Mouse (Mus musculus) kidney, embryonic 14.5 days (tissue): ENCODE measurements around the gene Tnfrsf21. TPM values are rescaled to one million over a fixed set of nuclear protein-coding genes. Genes with fewer than 3 reads are reported as not detected.

ENCODE experiments used
- ATAC-seq: fragments of 200-750 bp; cut with Nextera tagmentation; 2 replicates; pipeline ENCODE4 v1.8.0; 2017; ENCODE audit warnings: moderate number of reproducible peaks, mild to moderate bottlenecking, moderate TSS enrichment, moderate library complexity; ENCODE audit not compliant: low FRiP score, low TSS enrichment
- H3K27ac ChIP-seq: fragments of 300-500 bp; sonication (generic); 2 replicates; pipeline ENCODE4 v1.5.1; 2014; ENCODE audit warnings: low read depth, mild to moderate bottlenecking, low read length, moderate library complexity, mixed read lengths
- H3K27me3 ChIP-seq: fragments of 300-500 bp; sonication (generic); 2 replicates; pipeline ENCODE4 v1.6.1; 2014; ENCODE audit warnings: mild to moderate bottlenecking, low read length; ENCODE audit not compliant: control insufficient read depth, insufficient read depth
- H3K36me3 ChIP-seq: fragments of 300-500 bp; sonication (generic); 2 replicates; pipeline ENCODE4 v1.6.1; 2014; ENCODE audit warnings: low read length, mixed read lengths; ENCODE audit not compliant: control insufficient read depth, insufficient read depth
- H3K4me1 ChIP-seq: fragments of 300-500 bp; sonication (generic); 2 replicates; pipeline ENCODE4 v1.6.1; 2014; ENCODE audit warnings: low read length, mixed read lengths; ENCODE audit not compliant: control insufficient read depth, insufficient read depth
- H3K4me2 ChIP-seq: fragments of 300-500 bp; sonication (generic); replicated peaks from 2 replicates; pipeline ENCODE4 v1.6.1; 2014; ENCODE audit warnings: low read depth, mild to moderate bottlenecking, low read length
- H3K4me3 ChIP-seq: fragments of 300-500 bp; sonication (generic); 2 replicates; pipeline ENCODE4 v1.5.1; 2014; ENCODE audit warnings: mild to moderate bottlenecking, low read length
- H3K9ac ChIP-seq: fragments of 300-500 bp; sonication (generic); 2 replicates; pipeline ENCODE4 v1.6.1; 2014; ENCODE audit warnings: low read depth, mild to moderate bottlenecking, low read length, moderate library complexity
- H3K9me3 ChIP-seq: fragments of 300-500 bp; sonication (generic); 2 replicates; pipeline ENCODE4 v1.6.1; 2016; ENCODE audit warnings: low read length; ENCODE audit not compliant: control insufficient read depth
- WGBS: fragments of 180-500 bp; shearing (Covaris S2); extraction: QIAGEN DNeasy Blood & Tissue Kit; methylation state at CpG from one replicate; pipeline ENCODE4 v1.1.7; 2014; 5-methylcytosine and 5-hydroxymethylcytosine counted together
- polyA plus RNA-seq: library from polyadenylated mRNA; unstranded; fragments of >200 nt; fragmentation: Nextera tagmentation; extraction: Ambion mirVana; gene quantifications from 2 replicates; pipeline ENCODE4 v1.2.1, GENCODE M21; 2014

The Tnfrsf21 gene
- polyA plus RNA-seq, 1 experiment from 2014 or later: 53.7 TPM

- Histone ChIP-seq H3K9me3 (no peaks in the 10 kb centered on the region), H3K36me3 (no peaks in the 10 kb centered on the region), H3K27ac (no peak overlapping the region), H3K4me3 (no peak overlapping the region), H3K4me1 (no peaks in the 10 kb centered on the region), H3K4me2 (no peak overlapping the region), H3K27me3 (no peaks in the 10 kb centered on the region), H3K9ac (no peak overlapping the region)
- no peak for ATAC-seq
- WGBS: 89% methylated on average over 5 of the region's 5 CpGs
These were observed 91.0 kb downstream of the Tnfrsf21 start for GRCm38 (mm10) chr17:43107338-43107737.

- no peaks in the 10 kb centered on the region for H3K27me3 ChIP-seq
- no peaks in the 10 kb centered on the region for H3K36me3 ChIP-seq
- no peak overlapping the region for H3K27ac ChIP-seq
- peaks cover 6% of the 10 kb centered on the region; the same call in 1 of the 2 replicates for H3K4me1 ChIP-seq
- WGBS: 72% methylated on average over 4 of the region's 4 CpGs
- no peak overlapping the region for H3K9ac ChIP-seq
- no peaks in the 10 kb centered on the region for H3K9me3 ChIP-seq
- no peak for ATAC-seq
- H3K4me3 ChIP-seq: no peak overlapping the region
- H3K4me2 ChIP-seq: no peak overlapping the region
These were observed 93.1 kb downstream of the Tnfrsf21 start for GRCm38 (mm10) chr17:43109501-43109900.

GRCm38 (mm10) chr17:43110168-43110885 lies 94.0 kb downstream of the Tnfrsf21 start:
- Histone ChIP-seq H3K4me1 (peaks cover 6% of the 10 kb centered on the region; the same call in 1 of the 2 replicates), H3K9ac (no peak overlapping the region), H3K36me3 (no peaks in the 10 kb centered on the region), H3K27ac (no peak overlapping the region), H3K4me3 (no peak overlapping the region), H3K27me3 (no peaks in the 10 kb centered on the region), H3K4me2 (no peak overlapping the region), H3K9me3 (no peaks in the 10 kb centered on the region)
- ATAC-seq: no peak
- 72% methylated on average over 9 of the region's 9 CpGs for WGBS

GRCm38 (mm10) chr17:43113391-43113984 lies 97.1 kb downstream of the Tnfrsf21 start:
- Histone ChIP-seq H3K4me3 (no peak overlapping the region), H3K9me3 (no peaks in the 10 kb centered on the region), H3K9ac (no peak overlapping the region), H3K4me1 (peaks cover 6% of the 10 kb centered on the region; the same call in 1 of the 2 replicates), H3K27ac (peak overlapping the region; percentile 24; the same call in 1 of the 2 replicates), H3K27me3 (no peaks in the 10 kb centered on the region), H3K4me2 (no peak overlapping the region), H3K36me3 (no peaks in the 10 kb centered on the region)
- 70% methylated on average over 9 of the region's 9 CpGs for WGBS
- ATAC-seq: no peak

DNA sequence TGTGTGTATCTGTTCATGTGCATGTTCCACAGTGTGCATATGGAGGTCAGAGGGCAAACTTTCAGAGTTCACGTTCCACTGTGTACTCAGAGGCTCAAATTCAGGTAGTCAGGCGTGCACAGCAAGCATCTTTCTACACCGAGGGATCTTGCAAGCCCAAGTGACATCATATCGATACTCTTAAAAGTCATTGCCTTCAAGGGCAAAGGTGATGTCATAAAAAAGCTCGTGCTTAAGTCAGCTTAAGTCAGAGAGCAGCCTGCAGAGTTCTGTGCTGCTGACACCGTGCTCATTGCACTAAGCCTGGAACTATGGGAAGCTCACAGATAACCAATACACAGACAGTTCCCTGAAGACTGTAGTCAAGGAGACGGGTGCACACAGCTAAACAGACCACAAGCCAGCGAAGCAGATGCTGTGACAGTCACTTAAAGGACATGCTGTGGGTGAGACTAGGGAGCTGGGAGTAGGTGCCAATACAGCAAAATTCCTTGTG lies 97.8 kb downstream of the Tnfrsf21 start:
- Histone ChIP-seq H3K9ac (no peak overlapping the region), H3K4me3 (no peak overlapping the region), H3K27ac (peak overlapping the region; percentile 38), H3K9me3 (no peaks in the 10 kb centered on the region), H3K4me1 (peaks cover 6% of the 10 kb centered on the region; the same call in 1 of the 2 replicates), H3K4me2 (no peak overlapping the region), H3K27me3 (no peaks in the 10 kb centered on the region), H3K36me3 (no peaks in the 10 kb centered on the region)
- 52% methylated on average over 8 of the region's 8 CpGs for WGBS
- peak; percentile 47; the same call in 1 of the 2 replicates for ATAC-seq

DNA sequence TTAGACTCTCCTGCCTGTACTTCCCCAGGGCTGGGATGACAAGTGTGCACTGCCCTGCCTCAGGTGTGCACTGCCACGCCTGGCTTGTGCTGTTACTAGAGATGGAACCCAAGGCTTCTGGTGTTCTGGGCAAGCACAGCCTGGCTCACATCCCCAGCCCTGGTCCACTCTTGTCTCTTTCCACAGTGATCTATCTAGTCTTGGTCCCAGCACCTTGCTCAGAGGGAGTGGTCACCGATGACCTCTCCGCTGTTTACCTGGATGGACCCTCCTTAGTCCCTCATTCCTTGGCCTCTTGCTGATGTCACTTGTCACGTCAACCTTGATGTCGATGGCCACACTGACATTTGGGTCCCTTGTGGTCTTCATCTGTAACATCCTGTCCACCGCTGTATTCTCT lies 98.6 kb downstream of the Tnfrsf21 start:
- ATAC-seq: no peak
- H3K36me3 ChIP-seq: no peaks in the 10 kb centered on the region
- no peak overlapping the region for H3K4me3 ChIP-seq
- no peak overlapping the region for H3K27ac ChIP-seq
- no peak overlapping the region for H3K4me2 ChIP-seq
- peaks cover 6% of the 10 kb centered on the region; the same call in 1 of the 2 replicates for H3K4me1 ChIP-seq
- H3K9me3 ChIP-seq: no peaks in the 10 kb centered on the region
- WGBS: 95% methylated on average over 6 of the region's 6 CpGs
- no peaks in the 10 kb centered on the region for H3K27me3 ChIP-seq
- no peak overlapping the region for H3K9ac ChIP-seq

GRCm38 (mm10) chr17:43116748-43117147 lies 100.4 kb downstream of the Tnfrsf21 start:
- Histone ChIP-seq H3K9ac (no peak overlapping the region), H3K9me3 (no peaks in the 10 kb centered on the region), H3K27me3 (no peaks in the 10 kb centered on the region), H3K4me3 (no peak overlapping the region), H3K36me3 (no peaks in the 10 kb centered on the region), H3K4me2 (no peak overlapping the region), H3K27ac (no peak overlapping the region), H3K4me1 (peaks cover 6% of the 10 kb centered on the region; the same call in 1 of the 2 replicates)
- ATAC-seq: no peak
- WGBS: 54% methylated on average over 10 of the region's 10 CpGs

- H3K27me3 ChIP-seq: no peaks in the 10 kb centered on the region
- no peak overlapping the region for H3K9ac ChIP-seq
- no peaks in the 10 kb centered on the region for H3K9me3 ChIP-seq
- H3K27ac ChIP-seq: no peak overlapping the region
- H3K4me2 ChIP-seq: no peak overlapping the region
- H3K4me3 ChIP-seq: no peak overlapping the region
- no peak for ATAC-seq
- no peaks in the 10 kb centered on the region for H3K36me3 ChIP-seq
- WGBS: 79% methylated on average over 12 of the region's 12 CpGs
- 0 out of 2 replicates have a peak, but pooled peaks cover 1% of the 10 kb centered on the region for H3K4me1 ChIP-seq
These were observed 103.1 kb downstream of the Tnfrsf21 start for GRCm38 (mm10) chr17:43119446-43119845.

DNA sequence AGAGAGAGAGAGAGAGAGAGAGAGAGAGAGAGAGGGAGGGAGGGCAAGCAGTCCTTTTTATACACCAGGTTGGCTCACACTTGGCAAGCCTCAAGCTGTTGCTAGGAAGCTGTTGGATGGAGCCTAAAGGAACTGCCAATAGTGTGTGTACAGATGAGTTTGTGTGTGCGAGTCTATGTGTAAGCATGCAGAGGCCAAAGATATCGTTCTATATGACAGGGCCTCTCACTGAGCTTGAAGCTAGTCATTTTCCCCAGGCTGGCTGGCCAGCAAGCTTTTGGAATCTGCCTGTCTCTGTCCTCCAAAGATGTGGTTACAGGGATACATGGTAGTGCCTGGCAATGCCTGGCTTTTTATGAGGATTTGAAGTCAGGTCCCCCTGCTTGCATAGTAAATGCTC lies 104.7 kb downstream of the Tnfrsf21 start:
- Histone ChIP-seq H3K27me3 (no peaks in the 10 kb centered on the region), H3K4me1 (no peaks in the 10 kb centered on the region), H3K27ac (no peak overlapping the region), H3K9me3 (no peaks in the 10 kb centered on the region), H3K9ac (no peak overlapping the region), H3K36me3 (no peaks in the 10 kb centered on the region), H3K4me3 (no peak overlapping the region), H3K4me2 (no peak overlapping the region)
- no peak for ATAC-seq
- WGBS: 92% methylated on average over 2 of the region's 2 CpGs
